Mouse (Mus musculus) hematopoietic multipotent progenitor cell, adult 10-12 weeks (in vitro differentiated cells): ENCODE results near the gene Mdm1. TPM values are rescaled to one million over a fixed set of nuclear protein-coding genes. Genes with fewer than 3 reads are reported as not detected.

Experiments
- polyA plus RNA-seq: library from polyadenylated mRNA; stranded (reverse); fragments of >175 nt; gene quantifications from 2 replicates; pipeline ENCODE4 v1.2.3, GENCODE M21; 2012; ENCODE audit warnings: low replicate concordance

The Mdm1 gene
- polyA plus RNA-seq = 12.9 and 30.3 TPM in 2 replicates

GRCm38 (mm10) chr10:118141018-118141883, at the start of gene Mdm1:
Gene Mdm1, plus strand, starts transcription at chr10:118141811.

DNA sequence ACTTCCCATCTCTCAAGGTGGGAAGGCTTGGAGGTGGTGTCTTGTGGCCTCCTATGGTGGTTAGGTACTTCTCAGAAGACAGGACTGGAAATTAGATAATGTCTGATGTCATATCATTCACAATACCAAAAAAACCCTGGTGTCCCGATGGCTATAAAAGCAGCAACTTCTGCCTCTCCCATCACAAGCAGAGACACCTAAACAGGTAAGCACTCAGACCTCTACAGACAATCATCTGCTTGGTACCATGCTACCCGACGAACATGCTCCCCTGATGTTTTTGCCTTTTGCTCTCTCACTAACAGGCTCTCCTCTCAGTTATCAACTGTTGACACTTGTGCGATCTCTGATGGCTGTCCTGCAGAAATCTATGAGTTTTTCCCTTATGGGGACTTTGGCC, 63.0 kb downstream of the Mdm1 start, which contains the start of gene Il22:
TSS of gene Il22 (plus strand) at position 301 of the 400 bp plus-strand sequence.

Other genes with a start within 250 kb of the Mdm1 start
- not detected in 2 replicates for gene Il22, start 63.1 kb downstream of the Mdm1 start, polyA plus RNA-seq
- not detected in 2 replicates for gene Gm32717, start 99.0 kb downstream of the Mdm1 start, polyA plus RNA-seq
- not detected in 2 replicates for gene Gm32802, start 116.9 kb downstream of the Mdm1 start, polyA plus RNA-seq
- gene Iltifb, start 153.2 kb downstream of the Mdm1 start, polyA plus RNA-seq = not detected in 2 replicates
- gene Gm9040, start 185.2 kb downstream of the Mdm1 start, polyA plus RNA-seq = not detected in 2 replicates
- not detected in 2 replicates for gene Gm9044, start 190.6 kb downstream of the Mdm1 start, polyA plus RNA-seq
- gene Gm9045, start 196.0 kb downstream of the Mdm1 start, polyA plus RNA-seq = not detected in 2 replicates
- not detected in 2 replicates for gene Gm9046, start 201.4 kb downstream of the Mdm1 start, polyA plus RNA-seq
- gene Gm9048, start 206.9 kb downstream of the Mdm1 start, polyA plus RNA-seq = not detected in 2 replicates
- gene Gm9049, start 212.3 kb downstream of the Mdm1 start, polyA plus RNA-seq = not detected in 2 replicates